Mouse (Mus musculus): ENCODE data around the gene Gm826.

Gm826 gene

DNA sequence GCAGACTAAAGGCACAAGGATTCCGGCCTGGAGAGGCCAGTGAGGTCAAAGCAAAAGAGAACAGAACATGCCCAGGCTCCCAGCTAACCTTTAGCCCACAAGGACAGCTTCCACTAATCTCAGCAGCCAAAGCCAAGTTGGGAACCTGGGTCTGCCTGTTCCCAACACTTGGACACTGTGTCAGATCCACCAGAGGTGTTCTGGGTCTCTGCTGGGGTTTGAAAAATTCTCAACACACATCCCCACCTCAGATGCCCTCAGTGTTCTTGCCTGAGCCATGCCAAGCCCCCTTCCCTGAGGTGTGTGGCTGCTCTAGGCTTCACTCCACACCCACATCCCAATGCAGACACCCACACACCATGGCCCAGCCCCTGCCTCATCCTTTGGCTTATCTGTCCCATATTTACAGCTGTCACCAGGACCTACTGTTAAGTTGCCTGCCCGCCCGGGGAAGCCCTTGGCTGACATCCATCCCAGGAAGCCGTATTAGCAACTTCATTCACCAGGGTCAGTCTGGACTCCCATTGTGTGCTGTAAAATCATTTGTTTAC, at the start of gene Gm826:
Gene Gm826 (minus strand): TSS at position 52 of the 551 bp plus-strand sequence.
- DNase-seq, result no peak

GRCm38 (mm10) chr2:160383418-160383817, 49.5 kb upstream of the Gm826 start:
- no peak for DNase-seq

- DNase-seq, result peak; percentile 13
Measured at GRCm38 (mm10) chr2:160378271-160378670, 44.3 kb upstream of the Gm826 start.

- DNase-seq, result no peak
Measured at GRCm38 (mm10) chr2:160376236-160376635, 42.3 kb upstream of the Gm826 start.

- no peak for DNase-seq
Measured at GRCm38 (mm10) chr2:160369653-160370420, 35.9 kb upstream of the Gm826 start.

- DNase-seq, result no peak
Measured at GRCm38 (mm10) chr2:160368422-160369357, 34.7 kb upstream of the Gm826 start.

DNA sequence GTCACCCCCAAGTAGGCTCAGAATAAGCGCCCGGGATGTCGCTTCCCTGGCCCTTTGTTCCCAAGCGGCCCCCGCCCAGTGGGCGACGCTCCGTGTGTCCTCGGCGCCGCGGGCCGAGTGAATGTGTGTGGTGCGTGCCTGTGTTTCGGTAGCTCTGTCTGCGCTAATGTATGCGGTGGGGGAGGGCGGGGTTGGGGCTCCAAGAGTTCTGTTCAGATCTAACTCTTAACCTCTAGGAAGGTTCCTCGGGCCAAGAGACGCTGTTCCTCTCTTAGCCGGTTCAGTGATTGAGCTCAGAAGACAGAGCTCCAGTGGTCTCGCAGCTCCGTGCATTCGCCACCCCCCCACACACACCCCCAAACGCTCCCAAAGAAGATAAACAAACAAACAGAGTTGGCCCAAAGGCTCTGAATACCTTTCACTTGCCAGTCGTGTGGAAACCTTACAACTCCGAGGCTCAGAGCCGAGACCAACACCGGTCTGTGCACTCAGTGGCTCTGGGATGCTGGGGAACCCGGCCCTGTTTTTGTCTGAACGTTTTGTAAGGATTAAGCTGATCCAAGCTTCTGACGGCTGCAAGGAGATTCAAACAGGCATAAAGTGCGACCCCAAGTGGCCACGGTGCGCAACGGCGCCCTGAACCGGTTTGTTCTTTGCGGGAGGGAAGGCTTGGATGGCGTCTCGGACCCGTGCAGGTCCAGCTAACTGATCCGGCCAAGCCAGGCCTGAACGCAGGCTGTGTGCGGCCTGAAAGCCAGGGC, 33.7 kb upstream of the Gm826 start:
- peak; percentile 46 for DNase-seq

- peak; percentile 18 for DNase-seq
Measured at GRCm38 (mm10) chr2:160366980-160367338, 33.0 kb upstream of the Gm826 start, which contains the start of gene Mafb. Mafb (minus strand) TSS chr2:160367065.

DNA sequence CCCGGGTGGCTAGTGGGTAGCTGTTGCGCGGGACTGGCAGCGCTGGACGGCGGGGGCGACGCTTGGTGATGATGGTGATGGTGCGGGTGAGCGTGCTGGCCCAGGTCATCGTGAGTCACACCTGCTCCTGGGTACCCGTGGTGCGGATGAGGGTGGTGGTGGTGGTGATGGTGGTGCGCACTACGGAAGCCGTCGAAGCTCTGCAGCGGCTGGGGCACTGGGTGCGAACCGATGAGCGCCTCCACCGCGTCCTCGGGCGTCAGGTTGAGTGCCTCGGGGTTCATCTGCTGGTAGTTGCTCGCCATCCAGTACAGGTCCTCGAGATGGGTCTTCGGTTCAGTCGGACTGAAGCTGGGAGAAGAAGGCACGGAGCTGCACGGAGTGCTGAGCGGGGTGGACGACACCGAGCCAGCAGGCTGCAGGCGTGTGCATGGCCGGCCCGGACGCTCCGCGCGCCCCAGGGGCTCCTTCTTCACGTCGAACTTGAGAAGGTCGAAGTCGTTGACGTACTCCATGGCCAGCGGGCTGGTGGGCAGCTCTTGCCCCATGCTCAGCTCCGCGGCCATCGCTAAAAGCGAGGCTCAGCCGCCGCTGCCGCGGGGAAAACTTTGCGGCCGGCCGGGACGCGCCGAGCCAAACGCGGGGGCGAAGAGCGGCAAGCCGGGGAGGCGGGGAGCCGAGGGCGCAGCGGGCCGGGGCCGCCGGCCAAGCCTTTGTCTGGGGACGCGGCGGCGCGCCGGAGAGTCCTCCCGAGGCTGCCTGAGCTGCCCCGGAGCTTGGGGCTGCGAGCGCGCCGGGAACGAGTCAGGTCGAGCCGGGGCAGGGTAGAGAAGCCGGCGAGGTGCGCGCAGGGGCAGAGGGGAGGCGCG, 32.4 kb upstream of the Gm826 start:
- no peak for DNase-seq

GRCm38 (mm10) chr2:160365107-160365911, 31.3 kb upstream of the Gm826 start:
- DNase-seq, result no peak

DNA sequence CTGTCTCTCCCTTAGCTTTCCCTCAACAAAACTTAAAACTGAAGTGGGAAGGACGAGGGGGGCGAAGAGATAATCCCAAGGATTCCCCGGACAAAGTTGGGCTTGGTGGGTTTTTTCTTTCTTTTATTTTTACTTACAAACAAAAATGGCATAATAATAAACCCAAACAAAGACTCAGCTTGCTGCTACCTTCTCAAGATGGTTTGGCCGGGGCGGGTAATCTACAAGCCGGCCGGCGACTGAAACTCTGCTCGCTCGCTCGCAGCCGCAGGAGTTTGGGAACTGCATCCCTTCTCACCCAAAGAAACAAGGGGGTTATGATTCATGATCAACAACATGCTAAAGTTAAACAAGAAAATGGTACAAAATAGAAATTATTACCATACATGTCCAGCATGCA, 30.7 kb upstream of the Gm826 start:
- DNase-seq, result no peak

GRCm38 (mm10) chr2:160364128-160364650, 30.2 kb upstream of the Gm826 start:
- DNase-seq, result no peak

- no peak for DNase-seq
Measured at GRCm38 (mm10) chr2:160363201-160363600, 29.2 kb upstream of the Gm826 start.

- no peak for DNase-seq
Measured at GRCm38 (mm10) chr2:160361442-160362121, 27.6 kb upstream of the Gm826 start.

- no peak for DNase-seq
Measured at GRCm38 (mm10) chr2:160360234-160360874, 26.4 kb upstream of the Gm826 start.

GRCm38 (mm10) chr2:160358896-160359295, 24.9 kb upstream of the Gm826 start:
- DNase-seq, result no peak

GRCm38 (mm10) chr2:160357442-160357841, 23.5 kb upstream of the Gm826 start:
- DNase-seq, result no peak

DNA sequence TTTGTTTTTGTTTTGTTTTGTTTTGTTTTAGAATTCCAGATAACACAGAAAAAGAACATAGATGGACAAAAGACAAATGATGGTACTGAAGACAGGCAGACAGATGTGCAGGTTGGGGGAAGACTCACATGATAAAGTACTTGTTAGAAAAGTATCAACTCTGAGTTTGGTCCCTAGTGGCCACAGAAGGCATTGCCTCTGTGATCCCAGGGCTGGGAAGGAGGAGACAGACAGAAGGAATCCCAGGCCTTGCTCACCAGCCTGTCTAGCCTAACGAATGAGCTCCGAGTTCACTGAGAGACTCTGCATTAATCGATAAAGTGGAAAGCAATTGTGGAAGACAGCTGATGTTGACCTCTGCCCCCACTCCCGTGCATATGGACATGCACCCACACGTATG, 22.2 kb upstream of the Gm826 start:
- no peak for DNase-seq

DNA sequence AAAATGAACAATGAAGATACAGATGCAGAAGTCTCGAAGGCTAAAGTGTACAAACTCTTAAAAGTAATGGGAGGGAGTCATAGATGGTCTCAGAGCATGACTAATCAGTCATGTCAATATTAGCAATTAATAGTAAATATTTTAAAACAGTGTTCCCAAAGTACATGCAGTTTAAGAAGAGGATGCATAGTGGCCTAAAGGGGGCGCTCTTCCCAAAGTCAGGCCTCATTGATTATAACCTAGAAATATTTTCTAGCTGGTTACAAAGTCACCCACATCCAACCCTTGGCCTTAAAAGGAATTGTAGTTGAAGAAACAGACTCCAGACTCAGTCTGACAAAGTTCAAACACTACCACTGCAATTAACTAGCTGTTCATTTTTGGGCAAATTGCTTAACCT, 20.4 kb upstream of the Gm826 start:
- DNase-seq, result no peak
